Mouse (Mus musculus) testis, adult 2 months (tissue): ENCODE measurements around the gene Gbp5. TPM values are rescaled to one million over a fixed set of nuclear protein-coding genes. Genes with fewer than 3 reads are reported as not detected.

Experiments
- H3K27ac ChIP-seq: fragments of 200-500 bp; 2 replicates; pipeline ENCODE4 v1.5.1; 2012; ENCODE audit warnings: low read depth, low read length; ENCODE audit not compliant: control insufficient read depth, insufficient read depth
- H3K27me3 ChIP-seq: fragments of 200-500 bp; 2 replicates; pipeline ENCODE4 v1.6.1; 2012; ENCODE audit warnings: mild to moderate bottlenecking, low read length, moderate library complexity; ENCODE audit not compliant: control insufficient read depth, insufficient read depth
- H3K36me3 ChIP-seq: fragments of 200-500 bp; 2 replicates; pipeline ENCODE4 v1.6.1; 2012; ENCODE audit warnings: mild to moderate bottlenecking, low read length; ENCODE audit not compliant: control insufficient read depth, insufficient read depth
- H3K4me1 ChIP-seq: fragments of 200-500 bp; 2 replicates; pipeline ENCODE4 v1.6.1; 2012; ENCODE audit warnings: low read length; ENCODE audit not compliant: control insufficient read depth, insufficient read depth
- H3K4me3 ChIP-seq: fragments of 200-500 bp; 2 replicates; pipeline ENCODE4 v1.5.1; 2012; ENCODE audit warnings: low read depth, mild to moderate bottlenecking, low read length, moderate library complexity, mixed read lengths; ENCODE audit not compliant: control insufficient read depth
- CTCF ChIP-seq: fragments of 200-500 bp; IDR thresholded peaks from 2 replicates; pipeline ENCODE4 v1.5.1; 2012; ENCODE audit warnings: low read depth, mild to moderate bottlenecking, inconsistent platforms, low read length, moderate library complexity; ENCODE audit not compliant: control insufficient read depth, insufficient read depth, insufficient replicate concordance
- POLR2A ChIP-seq: fragments of 200-500 bp; IDR thresholded peaks from 2 replicates; pipeline ENCODE4 v1.6.1; 2012; ENCODE audit warnings: low read depth, mild to moderate bottlenecking, inconsistent platforms, low read length, moderate library complexity; ENCODE audit not compliant: control insufficient read depth
- polyA plus RNA-seq: library from polyadenylated mRNA; depleted of rRNA; stranded (reverse); fragments of >200 nt; gene quantifications from 2 replicates; pipeline ENCODE4 v1.2.3, GENCODE M21; 2012

Gbp5 gene
- polyA plus RNA-seq, 1 experiment = 0.57 TPM

DNA sequence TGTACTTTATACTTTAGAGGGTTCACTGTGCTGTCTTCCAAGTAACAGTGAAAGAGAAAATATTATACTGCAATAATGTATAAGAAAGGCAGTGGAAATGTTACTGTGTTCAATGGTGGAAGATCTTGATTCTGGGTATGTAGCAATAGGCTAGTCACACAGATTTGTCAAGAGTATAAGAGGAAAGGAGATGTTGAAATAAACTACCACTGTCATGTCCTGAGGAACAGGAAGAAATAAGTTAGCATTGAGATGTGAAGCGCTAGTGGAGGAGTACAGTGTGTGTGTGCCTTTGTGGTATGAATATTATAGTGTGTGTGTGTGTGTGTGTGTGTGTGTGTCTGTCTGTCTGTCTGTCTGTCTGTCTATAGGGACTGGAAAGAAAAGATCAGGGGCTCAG, 15.4 kb upstream of the Gbp5 start:
- TF ChIP-seq POLR2A (no peak), CTCF (no peak)
- H3K36me3 ChIP-seq = no peaks in the 10 kb centered on the region

DNA sequence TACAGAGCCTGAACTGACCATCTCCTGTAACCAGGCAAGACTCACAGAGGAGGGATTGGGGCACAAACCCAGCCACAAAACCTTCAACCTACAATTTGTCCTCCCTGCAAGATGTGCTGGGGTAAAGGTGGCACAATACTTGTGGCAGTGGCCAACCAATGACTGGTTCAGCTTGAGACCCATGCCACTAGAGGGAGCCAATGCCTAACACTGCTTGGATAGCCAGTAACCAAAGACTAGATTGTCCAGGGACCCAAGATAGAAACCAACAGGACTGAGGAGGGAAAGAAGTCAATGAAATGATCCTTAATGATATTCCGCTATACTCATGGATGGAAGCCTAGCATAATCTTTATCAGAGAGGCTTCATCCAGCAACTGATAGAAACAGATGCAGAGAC, 3.3 kb upstream of the Gbp5 start:
- no peak overlapping the region for H3K27ac ChIP-seq
- TF ChIP-seq POLR2A (no peak), CTCF (peak; percentile 62; the same call in 1 of the 2 replicates)
- no peaks in the 10 kb centered on the region for H3K36me3 ChIP-seq
- no peak overlapping the region for H3K4me3 ChIP-seq
- no peaks in the 10 kb centered on the region for H3K4me1 ChIP-seq
- H3K27me3 ChIP-seq = no peaks in the 10 kb centered on the region

More for the DNA sequence above, 15.4 kb upstream of the Gbp5 start:
- Histone ChIP-seq H3K4me3 (no peak overlapping the region), H3K27me3 (no peaks in the 10 kb centered on the region), H3K27ac (no peak overlapping the region), H3K4me1 (no peaks in the 10 kb centered on the region)

DNA sequence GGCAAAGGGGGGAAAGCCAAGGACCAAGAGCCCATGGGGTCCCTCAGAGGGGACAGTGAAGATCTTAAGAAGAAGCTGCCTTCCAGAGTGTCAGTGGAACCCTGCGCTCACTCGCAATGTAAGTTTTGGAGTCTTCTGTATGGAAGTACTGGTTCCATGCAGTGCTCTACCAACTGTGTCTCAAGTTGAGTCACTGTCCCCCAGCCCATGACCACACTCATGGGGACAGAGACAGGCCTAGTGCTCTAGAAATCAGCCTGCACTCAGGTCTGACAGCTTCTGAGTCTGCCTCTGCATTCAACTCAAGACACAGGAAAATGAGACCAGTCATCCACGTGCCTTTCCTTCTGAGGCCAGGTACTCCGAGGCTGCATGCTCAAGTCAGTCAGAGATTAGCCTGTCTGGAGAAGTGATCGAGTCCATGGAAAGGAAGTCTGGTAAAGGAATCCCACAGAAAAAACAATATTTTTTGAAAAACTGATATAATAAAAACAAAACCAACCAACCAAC, 1.4 kb downstream of the Gbp5 start:
- TF ChIP-seq POLR2A (no peak), CTCF (no peak)
- Histone ChIP-seq H3K4me3 (no peak overlapping the region), H3K36me3 (no peaks in the 10 kb centered on the region), H3K27me3 (no peaks in the 10 kb centered on the region), H3K27ac (no peak overlapping the region), H3K4me1 (no peaks in the 10 kb centered on the region)

DNA sequence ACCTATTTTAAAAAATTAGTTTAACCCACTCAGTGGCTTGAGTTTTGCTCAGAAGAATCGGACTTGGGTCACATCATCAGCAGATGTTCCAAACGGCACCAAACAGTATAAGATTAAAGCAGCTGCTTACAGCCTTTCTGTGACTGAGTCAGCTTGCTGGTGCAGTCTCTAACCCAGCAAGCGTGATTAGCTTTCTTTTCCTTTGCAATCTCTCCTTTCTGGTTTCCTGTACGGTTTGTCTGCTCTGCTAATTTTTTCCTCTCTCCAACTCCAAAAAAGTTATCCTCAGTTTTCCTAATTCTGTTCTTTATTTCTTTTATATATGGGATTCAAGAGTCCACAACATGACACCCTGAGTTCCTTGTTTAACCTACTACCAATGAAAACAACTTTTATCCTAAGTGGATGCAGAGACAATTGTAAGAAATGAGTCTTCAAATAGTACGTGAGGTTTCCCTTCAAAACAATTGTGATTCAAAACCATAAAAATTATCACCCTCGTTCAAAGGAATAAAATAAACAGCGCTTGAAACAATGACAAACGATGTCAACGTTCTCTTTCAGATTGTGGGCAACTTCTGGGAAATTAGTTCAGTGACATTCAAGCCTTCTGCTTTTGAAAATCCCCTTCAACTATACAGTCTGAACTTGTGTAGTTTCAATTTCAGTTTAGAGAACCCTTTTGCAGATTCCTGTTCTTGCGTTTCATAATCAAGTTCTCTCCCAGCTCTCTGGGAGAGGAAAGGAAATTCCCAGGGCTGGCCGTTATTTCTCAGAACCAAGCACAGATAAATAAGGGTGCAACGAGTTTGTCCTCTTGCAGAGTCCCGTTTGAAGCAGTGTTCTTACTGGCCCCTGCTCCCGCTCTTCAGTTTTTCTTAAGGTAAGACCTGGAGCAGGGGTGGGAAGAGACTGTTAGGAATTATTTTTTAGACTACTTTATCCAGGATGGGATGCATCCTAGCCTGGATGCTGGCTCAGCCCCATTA, 2.6 kb downstream of the Gbp5 start:
- no peaks in the 10 kb centered on the region for H3K4me1 ChIP-seq
- no peak overlapping the region; the same call in 1 of the 2 replicates for H3K4me3 ChIP-seq
- no peaks in the 10 kb centered on the region for H3K27me3 ChIP-seq
- TF ChIP-seq POLR2A (no peak), CTCF (no peak)
- no peaks in the 10 kb centered on the region for H3K36me3 ChIP-seq
- peak overlapping the region; percentile 14 for H3K27ac ChIP-seq

DNA sequence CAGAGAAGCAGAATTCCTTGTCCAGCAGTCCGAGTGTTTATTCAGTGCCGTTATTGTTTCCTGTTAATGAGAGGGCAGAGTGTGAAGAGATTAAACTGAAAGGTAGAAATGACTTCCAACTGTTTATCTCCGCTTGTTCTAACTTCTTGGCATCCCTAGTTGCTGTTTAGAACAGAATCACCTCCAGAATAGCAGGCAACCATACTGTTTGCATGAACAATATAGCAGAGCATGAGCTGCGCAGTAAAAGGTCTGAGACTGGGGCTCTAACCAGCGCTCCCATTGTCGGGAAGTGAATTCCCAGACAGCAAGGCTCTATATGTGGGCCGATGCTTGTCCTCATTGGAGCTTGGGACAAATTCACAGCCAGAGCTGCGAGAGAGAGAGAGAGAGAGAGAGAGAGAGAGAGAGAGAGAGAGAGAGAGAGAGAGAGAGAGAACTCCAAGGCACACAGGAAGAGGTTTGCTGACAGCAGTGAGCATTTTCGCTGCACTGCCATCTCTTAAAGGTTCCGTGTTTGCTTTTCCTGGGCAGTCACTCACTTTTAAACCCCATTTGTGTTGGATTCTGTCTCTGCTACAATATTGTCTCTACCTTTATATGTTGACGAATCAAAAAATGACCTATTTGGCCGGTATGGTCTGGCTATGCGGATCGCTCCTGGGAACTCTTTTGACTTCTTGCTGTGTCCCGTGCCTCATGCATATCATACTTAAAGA, 3.5 kb downstream of the Gbp5 start:
- no peaks in the 10 kb centered on the region for H3K27me3 ChIP-seq
- TF ChIP-seq POLR2A = no peak
- no peak for TF ChIP-seq CTCF
- H3K4me3 ChIP-seq = peak overlapping the region; percentile 35; the same call in 1 of the 2 replicates

DNA sequence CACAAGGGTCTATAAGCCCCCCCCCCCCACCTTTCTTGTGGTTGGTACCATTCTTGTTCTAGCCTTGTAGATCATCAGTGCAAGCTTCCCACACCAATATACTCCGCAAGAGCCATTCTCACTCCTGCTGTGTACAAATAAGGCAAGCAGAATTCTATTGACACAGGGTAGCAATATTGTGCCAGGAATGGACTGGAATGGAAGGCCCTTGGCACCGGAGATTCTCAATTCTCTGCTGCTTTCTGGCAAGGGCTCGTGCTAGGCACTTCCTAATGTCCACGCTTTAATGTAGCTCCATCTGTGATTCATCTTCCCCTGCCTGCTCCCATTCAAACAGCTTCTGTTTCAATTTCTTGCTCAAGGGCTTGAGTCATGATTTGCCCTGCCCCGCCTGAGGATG, 5.2 kb downstream of the Gbp5 start:
- TF ChIP-seq POLR2A (no peak), CTCF (no peak)
- H3K27me3 ChIP-seq = no peaks in the 10 kb centered on the region
- H3K4me1 ChIP-seq = no peaks in the 10 kb centered on the region
- no peak overlapping the region for H3K4me3 ChIP-seq
- H3K36me3 ChIP-seq = no peaks in the 10 kb centered on the region
- H3K27ac ChIP-seq = no peak overlapping the region

More for the DNA sequence above, 3.5 kb downstream of the Gbp5 start:
- H3K27ac ChIP-seq = peak overlapping the region; percentile 14
- H3K36me3 ChIP-seq = no peaks in the 10 kb centered on the region
- H3K4me1 ChIP-seq = no peaks in the 10 kb centered on the region

DNA sequence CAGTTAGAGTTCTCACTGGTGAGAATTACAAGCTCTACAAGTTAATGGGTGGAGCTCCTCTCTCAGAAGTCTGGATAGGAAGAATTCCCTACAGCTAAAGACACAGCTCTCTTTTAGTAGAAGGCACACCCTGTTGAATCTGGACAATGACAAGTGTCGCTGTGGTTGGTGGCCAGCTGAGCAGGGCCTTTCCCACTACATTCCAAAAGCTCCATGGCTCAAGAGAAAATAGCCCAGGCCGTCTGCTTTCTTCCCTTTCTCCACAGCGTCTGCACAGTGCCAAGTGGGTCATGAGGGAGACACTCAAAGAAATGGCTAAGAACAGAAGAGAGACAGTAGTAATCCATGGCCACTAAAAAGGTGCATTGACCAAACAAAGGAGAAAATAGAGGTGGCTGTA, 34.3 kb downstream of the Gbp5 start:
- H3K4me3 ChIP-seq = no peak overlapping the region
- H3K36me3 ChIP-seq = no peaks in the 10 kb centered on the region
- peaks cover 2% of the 10 kb centered on the region; the same call in 1 of the 2 replicates for H3K4me1 ChIP-seq
- H3K27ac ChIP-seq = no peak overlapping the region
- TF ChIP-seq POLR2A = no peak
- no peak for TF ChIP-seq CTCF
- H3K27me3 ChIP-seq = no peaks in the 10 kb centered on the region
